Mouse (Mus musculus) naive thymus-derived CD4-positive, alpha-beta T cell, adult 2 months (primary cell): ENCODE results near the gene Fgf23.

Experiments used
- DNase-seq: peaks from one replicate; pipeline ENCODE4 v3.0.0-alpha.2; 2011; ENCODE audit warnings: low read depth

The Fgf23 gene

GRCm38 (mm10) chr6:127072817-127073216 lies at the start of gene Fgf23:
Gene Fgf23 (plus strand): TSS chr6:127072902.
- DNase-seq: no peak

- no peak for DNase-seq
Observed at GRCm38 (mm10) chr6:127024836-127025235, 47.9 kb upstream of the Fgf23 start.

DNA sequence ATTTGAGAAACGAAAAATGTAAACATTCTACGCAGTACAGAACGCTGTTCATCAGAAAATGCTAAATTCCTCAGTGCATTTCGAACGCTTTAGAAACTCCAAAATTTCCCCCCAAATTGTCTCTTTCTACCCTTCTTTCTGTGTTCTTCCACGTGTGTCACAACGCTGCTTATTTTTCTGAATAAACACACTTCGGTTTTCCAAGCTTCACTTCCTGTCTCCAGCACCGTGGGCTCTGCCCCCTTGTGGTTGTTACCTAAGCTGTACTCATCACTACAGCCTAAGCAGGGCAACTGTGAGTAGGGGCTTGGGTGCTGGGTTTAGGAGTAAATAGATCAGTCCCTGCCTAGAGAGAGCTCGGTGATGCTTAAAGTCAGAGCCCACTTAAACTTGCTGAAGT lies 37.9 kb upstream of the Fgf23 start:
- peak; percentile 58 for DNase-seq

GRCm38 (mm10) chr6:127044909-127045308 lies 27.8 kb upstream of the Fgf23 start:
- no peak for DNase-seq

DNA sequence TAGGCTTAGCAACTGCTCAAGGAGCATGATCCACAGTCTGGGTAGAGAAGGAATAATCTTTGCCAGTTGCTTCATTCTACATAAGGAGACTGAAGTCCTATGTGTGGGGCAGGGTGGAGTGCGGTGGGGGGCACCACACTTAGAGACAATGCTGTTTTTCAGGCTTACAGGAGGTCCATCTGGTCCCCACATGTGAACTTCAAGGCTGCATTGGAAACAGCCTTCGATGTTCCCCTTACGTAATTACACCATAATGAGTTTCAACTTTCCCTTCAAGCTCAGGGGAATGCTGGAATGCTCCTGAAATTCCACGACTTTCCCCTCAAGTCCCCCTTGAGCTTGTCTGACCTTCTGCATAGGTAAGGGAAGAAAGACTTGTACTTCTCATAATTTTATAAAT lies 21.9 kb upstream of the Fgf23 start:
- DNase-seq: no peak

DNA sequence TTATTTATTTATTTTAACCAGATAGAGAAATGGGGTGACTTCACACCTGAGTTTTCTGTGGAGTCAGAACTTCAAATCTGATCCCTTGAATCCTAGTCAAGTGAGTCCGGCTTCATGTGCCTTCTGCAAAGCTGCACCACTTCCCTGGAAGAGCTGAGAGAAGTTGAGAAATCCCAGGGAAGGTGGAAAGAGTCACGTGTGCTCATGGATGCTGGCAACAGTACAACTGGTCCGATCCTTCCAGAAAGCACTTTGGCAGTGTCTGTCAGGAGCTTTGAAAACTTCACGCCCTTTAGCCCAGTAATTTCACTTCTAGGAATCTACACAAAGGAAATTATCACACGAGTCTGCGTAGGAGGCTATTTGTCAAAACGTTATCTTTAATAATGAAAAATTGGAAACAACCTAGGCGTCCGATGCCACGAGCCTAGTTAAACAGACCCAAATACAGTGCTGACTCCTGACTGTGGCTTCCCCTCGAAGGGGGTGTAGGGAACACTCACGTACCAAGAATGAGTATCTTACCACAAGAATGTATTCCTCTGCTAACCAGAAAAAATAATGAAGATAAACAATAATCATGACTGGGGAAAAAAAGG lies 15.6 kb upstream of the Fgf23 start:
- no peak for DNase-seq

DNA sequence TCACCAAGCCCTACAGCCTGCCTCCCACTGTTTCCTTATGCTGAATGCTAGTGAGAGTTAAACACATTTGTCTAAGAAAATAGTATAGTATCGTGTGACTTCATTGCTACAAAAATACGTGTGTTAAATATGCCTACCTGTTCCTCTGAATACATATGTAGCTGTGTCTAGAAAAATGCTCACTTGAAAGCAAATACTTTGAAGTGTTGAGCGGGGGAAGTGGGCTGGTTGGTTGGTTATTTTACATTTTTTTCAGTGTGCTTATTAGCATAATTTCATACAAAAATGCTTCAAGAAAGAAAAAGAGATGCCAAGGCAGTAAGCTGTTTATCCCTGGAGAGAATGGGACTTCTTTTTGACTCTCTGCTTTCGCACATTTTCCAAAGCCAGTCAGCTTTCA lies 12.7 kb upstream of the Fgf23 start:
- DNase-seq: no peak

GRCm38 (mm10) chr6:127063915-127064314 lies 8.8 kb upstream of the Fgf23 start:
- no peak for DNase-seq

GRCm38 (mm10) chr6:127064815-127065214 lies 7.9 kb upstream of the Fgf23 start:
- no peak for DNase-seq

DNA sequence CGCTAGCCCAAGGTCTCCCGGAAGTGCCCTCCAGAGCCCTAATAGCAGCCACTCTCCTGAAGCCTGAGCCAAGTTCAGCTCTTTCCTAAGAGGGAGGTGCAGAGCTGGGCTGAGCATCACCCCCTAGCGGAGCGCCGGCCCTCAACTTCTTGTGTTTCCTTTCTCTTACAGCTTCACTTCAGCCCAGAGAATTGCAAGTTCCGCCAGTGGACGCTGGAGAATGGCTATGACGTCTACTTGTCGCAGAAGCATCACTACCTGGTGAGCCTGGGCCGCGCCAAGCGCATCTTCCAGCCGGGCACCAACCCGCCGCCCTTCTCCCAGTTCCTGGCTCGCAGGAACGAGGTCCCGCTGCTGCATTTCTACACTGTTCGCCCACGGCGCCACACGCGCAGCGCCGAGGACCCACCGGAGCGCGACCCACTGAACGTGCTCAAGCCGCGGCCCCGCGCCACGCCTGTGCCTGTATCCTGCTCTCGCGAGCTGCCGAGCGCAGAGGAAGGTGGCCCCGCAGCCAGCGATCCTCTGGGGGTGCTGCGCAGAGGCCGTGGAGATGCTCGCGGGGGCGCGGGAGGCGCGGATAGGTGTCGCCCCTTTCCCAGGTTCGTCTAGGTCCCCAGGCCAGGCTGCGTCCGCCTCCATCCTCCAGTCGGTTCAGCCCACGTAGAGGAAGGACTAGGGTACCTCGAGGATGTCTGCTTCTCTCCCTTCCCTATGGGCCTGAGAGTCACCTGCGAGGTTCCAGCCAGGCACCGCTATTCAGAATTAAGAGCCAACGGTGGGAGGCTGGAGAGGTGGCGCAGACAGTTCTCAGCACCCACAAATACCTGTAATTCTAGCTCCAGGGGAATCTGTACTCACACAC lies 7.4 kb downstream of the Fgf23 start:
- DNase-seq: peak; percentile 36

DNA sequence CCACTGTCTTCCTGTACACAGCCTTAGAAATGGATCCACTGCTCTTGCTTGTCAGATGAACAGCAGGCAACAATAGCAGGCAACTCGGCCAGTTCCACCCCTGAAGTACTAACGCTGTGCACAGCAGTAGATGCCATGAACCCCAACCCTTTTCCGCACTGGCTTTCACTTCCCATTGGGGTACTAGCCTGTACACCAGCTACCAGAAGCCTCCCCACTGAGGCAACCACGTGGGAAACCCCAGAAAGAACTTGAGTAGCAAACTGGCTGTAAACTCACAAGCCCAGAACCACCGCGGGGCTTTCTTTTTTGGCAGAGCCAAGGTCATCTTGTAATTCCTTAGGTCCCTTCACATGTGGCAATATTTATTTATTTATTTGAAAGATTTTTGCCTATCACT lies 9.1 kb downstream of the Fgf23 start:
- no peak for DNase-seq

GRCm38 (mm10) chr6:127086739-127087138 lies 14.0 kb downstream of the Fgf23 start:
- DNase-seq: no peak

DNA sequence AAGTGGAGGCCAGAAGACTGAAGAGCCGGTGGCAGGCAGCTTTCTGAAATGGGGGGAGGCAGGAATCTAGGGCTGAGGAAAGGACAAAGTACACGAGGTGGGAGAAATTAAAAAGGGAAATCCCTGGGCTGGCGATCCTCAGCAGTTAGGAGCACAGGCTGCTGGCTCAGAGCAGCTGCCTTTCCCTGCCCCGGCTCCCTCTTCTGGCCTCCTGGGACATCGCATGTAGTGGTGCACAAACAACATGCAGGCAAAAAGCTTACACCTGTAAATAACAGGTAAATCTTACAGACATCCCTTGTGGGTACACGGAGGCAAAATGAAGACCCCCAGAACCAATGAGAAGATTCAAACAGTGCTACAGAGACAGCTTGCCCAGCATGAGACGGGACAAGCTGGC lies 21.9 kb downstream of the Fgf23 start:
- DNase-seq: no peak

DNA sequence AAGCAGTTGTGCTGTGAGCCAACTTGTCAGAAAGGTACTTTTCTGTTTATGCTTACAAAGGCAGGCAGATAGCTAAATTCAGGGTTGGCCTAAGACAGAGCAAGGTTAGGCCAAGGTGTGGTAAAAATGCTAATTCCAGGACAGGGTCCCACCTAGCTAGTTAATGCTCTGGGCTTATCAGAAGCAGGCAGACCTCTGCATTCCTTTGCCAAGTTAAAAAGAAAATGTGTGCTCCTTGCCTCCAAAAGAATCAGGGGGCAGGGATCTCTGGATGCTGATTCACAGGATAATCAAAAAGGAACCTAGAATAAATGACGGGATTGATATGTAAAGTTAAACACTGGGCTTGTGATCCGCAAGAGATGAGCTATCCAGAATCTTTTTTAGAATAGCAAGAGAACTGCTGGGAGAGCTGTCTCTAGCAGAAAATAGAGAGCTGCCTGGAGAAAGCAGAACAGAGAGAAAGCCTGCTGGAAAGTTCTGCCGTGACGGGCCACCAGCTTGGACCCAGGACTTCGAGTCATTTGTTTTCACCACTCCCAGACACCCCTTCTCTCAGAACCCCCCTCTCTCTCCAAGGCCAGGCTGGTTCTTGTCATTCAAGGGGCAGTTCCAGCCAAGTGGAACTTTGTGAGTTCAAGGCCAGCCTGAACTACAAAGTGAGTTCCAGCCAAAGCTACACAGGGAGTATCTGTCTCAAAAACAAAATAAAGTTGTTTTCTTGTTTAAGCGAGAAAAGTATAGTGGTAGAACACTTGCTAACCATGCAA lies 31.0 kb downstream of the Fgf23 start:
- no peak for DNase-seq

DNA sequence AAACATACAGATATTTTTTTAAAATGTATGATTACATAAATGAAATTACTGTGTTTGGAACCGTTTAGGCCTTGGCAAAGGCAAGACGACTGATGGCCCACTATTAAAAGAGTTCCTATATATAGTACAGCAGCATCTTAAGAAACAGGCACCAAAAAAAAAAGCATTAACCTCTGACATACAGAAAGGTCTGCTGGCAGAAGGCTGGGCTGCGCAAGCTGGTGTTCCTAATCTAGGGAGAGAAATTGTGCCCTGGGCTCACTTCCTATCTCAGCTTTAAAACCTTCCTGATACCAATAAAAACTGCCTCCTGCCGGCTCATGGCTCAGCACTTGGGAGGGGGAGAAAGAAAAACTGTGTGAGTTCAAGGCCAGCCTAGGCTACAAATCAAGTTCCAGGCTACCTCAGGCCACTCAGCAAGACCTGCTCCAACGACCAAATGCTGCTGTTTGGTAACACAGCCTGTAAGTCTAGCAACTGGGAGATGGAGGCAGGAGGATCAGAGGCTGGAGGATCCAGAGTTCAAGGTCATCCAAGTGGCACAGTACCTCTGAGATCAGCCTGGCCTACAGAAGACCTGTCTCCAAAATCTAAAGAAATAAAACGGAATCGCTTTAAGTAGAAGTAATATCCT lies 31.8 kb downstream of the Fgf23 start:
- DNase-seq: no peak

GRCm38 (mm10) chr6:127105107-127105506 lies 32.4 kb downstream of the Fgf23 start:
- DNase-seq: peak; percentile 52

DNA sequence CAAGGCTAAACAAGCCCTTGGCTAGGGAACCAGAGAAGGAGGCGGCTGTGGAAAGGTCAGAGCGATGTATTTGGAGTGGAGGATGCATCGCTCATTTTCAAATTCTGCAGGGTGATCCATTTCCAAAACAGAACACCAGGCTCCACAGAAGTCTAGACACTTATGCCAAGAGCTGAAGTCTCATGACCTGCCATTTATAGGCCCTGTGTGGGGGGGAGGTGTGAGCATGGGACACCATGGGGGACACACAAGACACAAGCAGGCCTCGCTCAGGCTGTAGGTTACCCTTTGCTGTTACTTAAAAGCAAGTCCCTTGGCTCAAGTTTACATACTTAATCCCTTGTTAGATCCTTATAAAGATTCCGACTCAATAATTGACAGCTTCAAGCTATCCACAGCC lies 33.5 kb downstream of the Fgf23 start:
- no peak for DNase-seq

DNA sequence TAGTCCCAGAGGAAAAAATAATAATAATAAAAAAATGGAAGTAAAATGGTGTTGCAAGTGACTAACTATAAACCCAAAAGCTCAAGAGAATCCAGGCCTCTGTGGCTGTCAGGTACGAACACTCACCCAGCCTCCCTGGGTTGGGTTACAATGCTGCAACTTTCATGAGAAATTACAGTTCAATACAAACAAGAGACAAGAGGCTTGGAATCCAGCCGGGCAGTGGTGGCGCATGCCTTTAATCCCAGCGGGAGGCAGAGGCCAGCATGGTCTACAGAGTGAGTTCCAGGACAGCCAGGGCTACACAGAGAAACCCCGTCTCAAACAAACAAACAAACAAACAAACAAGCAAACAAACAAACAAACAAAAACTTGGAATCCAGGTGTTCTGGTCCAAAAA lies 34.0 kb downstream of the Fgf23 start:
- no peak for DNase-seq

DNA sequence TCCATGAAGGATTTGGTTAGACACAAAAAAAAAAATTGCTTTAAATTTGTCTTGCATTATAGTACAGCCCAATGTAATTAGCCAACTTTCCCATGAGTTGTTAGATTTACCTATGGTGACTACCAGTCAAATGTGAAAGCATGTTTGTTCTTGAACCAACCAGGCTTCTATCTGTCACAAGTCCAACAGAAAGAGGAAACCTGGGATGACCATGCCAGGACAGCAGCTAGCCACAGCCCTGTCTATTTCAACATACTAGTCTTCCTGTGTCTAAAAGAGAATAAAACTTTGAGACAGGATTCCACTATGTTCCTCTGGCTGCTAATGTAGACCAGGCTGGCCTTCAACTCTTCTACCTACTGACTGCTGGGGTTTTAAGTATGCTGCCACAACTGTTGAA lies 34.7 kb downstream of the Fgf23 start:
- no peak for DNase-seq

DNA sequence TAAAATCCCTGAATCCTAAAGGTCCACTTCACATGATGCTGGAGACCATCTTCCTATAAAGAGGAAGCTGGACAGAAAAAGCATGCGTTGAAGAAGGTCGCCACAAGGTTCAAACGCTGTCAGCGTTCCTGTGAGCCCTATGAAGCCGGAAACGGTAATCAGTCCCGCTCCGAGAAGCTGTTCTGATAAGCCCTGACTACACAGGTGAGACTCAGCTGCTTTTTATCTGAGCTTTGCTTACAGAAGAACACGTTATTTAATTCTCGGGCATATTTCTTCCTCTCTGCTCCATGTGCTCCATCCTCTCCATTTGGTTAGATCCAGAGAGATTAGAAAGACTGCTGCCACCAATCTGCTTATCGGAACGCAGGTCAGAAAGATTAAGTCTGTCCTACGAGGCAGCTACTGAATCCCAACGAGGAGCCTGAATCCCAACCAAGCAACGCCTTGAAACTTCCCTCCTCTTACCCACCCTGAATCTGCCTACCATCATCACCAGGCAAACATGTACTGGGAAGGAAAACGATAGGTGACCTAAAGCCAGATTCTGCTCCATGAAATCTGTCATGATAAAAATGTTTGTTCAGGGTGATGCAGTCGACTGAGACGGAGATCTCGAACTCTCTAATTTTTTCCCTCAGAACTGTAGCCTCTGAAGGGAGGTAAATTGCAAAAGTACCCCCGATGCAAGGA lies 35.8 kb downstream of the Fgf23 start:
- peak; percentile 39 for DNase-seq

DNA sequence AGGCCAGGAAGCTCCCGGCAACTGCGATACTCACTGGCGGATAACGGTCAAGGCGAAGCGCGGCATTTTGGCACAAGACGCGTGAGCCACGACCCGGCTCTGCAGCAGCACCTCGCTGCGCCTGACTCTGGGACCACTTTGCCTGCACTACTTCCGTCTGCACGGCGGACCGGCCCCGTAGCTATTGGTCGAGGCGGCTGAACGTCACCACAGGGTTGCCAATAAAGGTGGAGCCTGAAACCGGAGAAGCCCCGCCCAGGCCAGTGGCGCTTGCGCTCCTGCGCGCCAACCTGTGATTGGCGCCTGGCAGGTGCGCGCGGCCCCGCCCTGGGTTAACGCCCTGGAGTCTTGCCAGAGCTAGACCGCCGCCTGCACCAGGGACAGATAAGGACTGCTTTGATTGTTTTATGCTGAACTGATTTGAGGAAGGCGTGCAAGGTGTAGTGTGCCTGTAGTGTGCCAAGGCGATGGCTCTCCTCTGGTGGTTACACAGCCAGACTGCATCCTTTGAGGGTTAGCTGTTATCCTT lies 36.8 kb downstream of the Fgf23 start, which contains the start of gene Tigar:
TSS of gene Tigar (minus strand) at position 156 of the 529 bp plus-strand sequence.
- peak; percentile 98 for DNase-seq
